Mouse (Mus musculus) heart, embryonic 13.5 days (tissue): ENCODE measurements around the gene Col4a3bp. TPM values are rescaled to one million over a fixed set of nuclear protein-coding genes. Genes with fewer than 3 reads are reported as not detected.

Experiments used
- ATAC-seq: fragments of 200-750 bp; cut with Nextera tagmentation; 2 replicates; pipeline ENCODE4 v1.8.0; 2017; ENCODE audit warnings: moderate TSS enrichment; ENCODE audit not compliant: insufficient number of reproducible peaks, low FRiP score, low TSS enrichment; ENCODE audit errors: extremely low read depth
- H3K27ac ChIP-seq: fragments of 300-500 bp; sonication (generic); replicated peaks from 2 replicates; pipeline ENCODE4 v1.5.1; 2015; ENCODE audit warnings: moderate library complexity, mild to moderate bottlenecking, inconsistent platforms
- H3K27me3 ChIP-seq: fragments of 300-500 bp; sonication (generic); replicated peaks from 2 replicates; pipeline ENCODE4 v1.6.1; 2015; ENCODE audit warnings: mild to moderate bottlenecking, inconsistent platforms
- H3K36me3 ChIP-seq: fragments of 300-500 bp; sonication (generic); 2 replicates; pipeline ENCODE4 v1.6.1; 2015; ENCODE audit warnings: mild to moderate bottlenecking, inconsistent platforms
- H3K4me1 ChIP-seq: fragments of 300-500 bp; sonication (generic); 2 replicates; pipeline ENCODE4 v1.6.1; 2015; ENCODE audit warnings: inconsistent platforms
- H3K4me2 ChIP-seq: fragments of 300-500 bp; sonication (generic); 2 replicates; pipeline ENCODE4 v1.6.1; 2015; ENCODE audit warnings: inconsistent platforms, mild to moderate bottlenecking, moderate library complexity
- H3K4me3 ChIP-seq: fragments of 300-500 bp; sonication (generic); 2 replicates; pipeline ENCODE4 v1.5.1; 2015; ENCODE audit warnings: moderate library complexity, mild to moderate bottlenecking, inconsistent platforms
- H3K9ac ChIP-seq: fragments of 300-500 bp; sonication (generic); 2 replicates; pipeline ENCODE4 v1.6.1; 2015; ENCODE audit warnings: inconsistent platforms, mild to moderate bottlenecking, moderate library complexity
- H3K9me3 ChIP-seq: fragments of 300-500 bp; sonication (generic); 2 replicates; pipeline ENCODE4 v1.6.1; 2016; ENCODE audit warnings: inconsistent platforms
- WGBS: fragments of 180-500 bp; shearing (Covaris S2); methylation state at CpG from one replicate; pipeline ENCODE4 v1.1.7; 2015; ENCODE audit warnings: mixed read lengths; 5-methylcytosine and 5-hydroxymethylcytosine counted together
- polyA plus RNA-seq: library from polyadenylated mRNA; unstranded; fragments of >200 nt; fragmentation: Nextera tagmentation; extraction: Ambion mirVana; gene quantifications from 2 replicates; pipeline ENCODE4 v1.2.1, GENCODE M21; 2015

The Col4a3bp gene
- polyA plus RNA-seq, 1 experiment from 2014 or later, result 6.9 TPM

- Histone ChIP-seq H3K27ac (no peak overlapping the region), H3K4me2 (no peak overlapping the region), H3K9ac (no peak overlapping the region), H3K4me3 (no peak overlapping the region), H3K9me3 (no peaks in the 10 kb centered on the region), H3K4me1 (peaks cover 34% of the 10 kb centered on the region), H3K27me3 (no peaks in the 10 kb centered on the region), H3K36me3 (no peaks in the 10 kb centered on the region)
- WGBS, result 73% methylated on average over 5 of the region's 6 CpGs
- no peak for ATAC-seq
These were observed 129.9 kb downstream of the Col4a3bp start for GRCm38 (mm10) chr13:96672276-96672675.

- Histone ChIP-seq H3K27ac (no peak overlapping the region), H3K27me3 (no peaks in the 10 kb centered on the region), H3K9me3 (no peaks in the 10 kb centered on the region), H3K36me3 (no peaks in the 10 kb centered on the region), H3K9ac (no peak overlapping the region), H3K4me1 (peaks cover 19% of the 10 kb centered on the region), H3K4me2 (no peak overlapping the region), H3K4me3 (no peak overlapping the region)
- ATAC-seq, result no peak
- WGBS, result 76% methylated on average over 7 of the region's 7 CpGs
These were observed 131.4 kb downstream of the Col4a3bp start for GRCm38 (mm10) chr13:96673817-96674216.

- 76% methylated on average over 6 of the region's 6 CpGs for WGBS
- Histone ChIP-seq H3K27ac (no peak overlapping the region), H3K9ac (no peak overlapping the region), H3K9me3 (no peaks in the 10 kb centered on the region), H3K4me3 (no peak overlapping the region), H3K4me1 (peaks cover 6% of the 10 kb centered on the region), H3K36me3 (no peaks in the 10 kb centered on the region), H3K4me2 (no peak overlapping the region), H3K27me3 (no peaks in the 10 kb centered on the region)
- ATAC-seq, result no peak
These were observed 133.3 kb downstream of the Col4a3bp start for GRCm38 (mm10) chr13:96675756-96676155.

- Histone ChIP-seq H3K27ac (no peak overlapping the region), H3K36me3 (no peaks in the 10 kb centered on the region)
- 56% methylated on average over 1 of the region's 1 CpGs for WGBS
These were observed 134.7 kb downstream of the Col4a3bp start for GRCm38 (mm10) chr13:96677071-96677470.

GRCm38 (mm10) chr13:96678616-96679015, 136.2 kb downstream of the Col4a3bp start:
- WGBS, result 68% methylated on average over 6 of the region's 6 CpGs
- H3K4me2 ChIP-seq, result no peak overlapping the region
- no peaks in the 10 kb centered on the region for H3K4me1 ChIP-seq
- no peaks in the 10 kb centered on the region for H3K9me3 ChIP-seq
- no peak overlapping the region for H3K27ac ChIP-seq
- ATAC-seq, result no peak
- no peak overlapping the region for H3K4me3 ChIP-seq
- no peak overlapping the region for H3K9ac ChIP-seq
- no peaks in the 10 kb centered on the region for H3K27me3 ChIP-seq
- H3K36me3 ChIP-seq, result no peaks in the 10 kb centered on the region

More at GRCm38 (mm10) chr13:96677071-96677470, 134.7 kb downstream of the Col4a3bp start:
- H3K4me3 ChIP-seq, result no peak overlapping the region
- H3K4me1 ChIP-seq, result no peaks in the 10 kb centered on the region
- H3K27me3 ChIP-seq, result no peaks in the 10 kb centered on the region
- ATAC-seq, result no peak
- no peak overlapping the region for H3K4me2 ChIP-seq
- H3K9ac ChIP-seq, result no peak overlapping the region
- no peaks in the 10 kb centered on the region for H3K9me3 ChIP-seq

GRCm38 (mm10) chr13:96680163-96681087, 138.0 kb downstream of the Col4a3bp start:
- no peaks in the 10 kb centered on the region for H3K9me3 ChIP-seq
- no peak overlapping the region for H3K4me3 ChIP-seq
- no peaks in the 10 kb centered on the region for H3K27me3 ChIP-seq
- H3K36me3 ChIP-seq, result no peaks in the 10 kb centered on the region
- ATAC-seq, result no peak
- 64% methylated on average over 9 of the region's 9 CpGs for WGBS
- H3K9ac ChIP-seq, result no peak overlapping the region
- H3K27ac ChIP-seq, result no peak overlapping the region
- no peak overlapping the region for H3K4me2 ChIP-seq
- peaks cover 6% of the 10 kb centered on the region; the same call in 1 of the 2 replicates for H3K4me1 ChIP-seq

- Histone ChIP-seq H3K9me3 (no peaks in the 10 kb centered on the region), H3K27ac (no peak overlapping the region)
- no peak for ATAC-seq
These were observed 138.7 kb downstream of the Col4a3bp start for GRCm38 (mm10) chr13:96681088-96681620.

GRCm38 (mm10) chr13:96684779-96685178, 142.4 kb downstream of the Col4a3bp start:
- Histone ChIP-seq H3K9me3 (no peaks in the 10 kb centered on the region), H3K4me2 (peak overlapping the region; percentile 15; the same call in 1 of the 2 replicates), H3K4me3 (no peak overlapping the region), H3K4me1 (peaks cover 6% of the 10 kb centered on the region; the same call in 1 of the 2 replicates), H3K36me3 (no peaks in the 10 kb centered on the region), H3K27me3 (no peaks in the 10 kb centered on the region), H3K27ac (no peak overlapping the region), H3K9ac (no peak overlapping the region)
- ATAC-seq, result no peak
- 56% methylated on average over 5 of the region's 5 CpGs for WGBS

More at GRCm38 (mm10) chr13:96681088-96681620, 138.7 kb downstream of the Col4a3bp start:
- Histone ChIP-seq H3K4me2 (no peak overlapping the region), H3K27me3 (no peaks in the 10 kb centered on the region), H3K36me3 (no peaks in the 10 kb centered on the region), H3K4me3 (no peak overlapping the region), H3K4me1 (peaks cover 6% of the 10 kb centered on the region; the same call in 1 of the 2 replicates), H3K9ac (no peak overlapping the region)

GRCm38 (mm10) chr13:96687261-96687660, 144.8 kb downstream of the Col4a3bp start:
- H3K27me3 ChIP-seq, result no peaks in the 10 kb centered on the region
- H3K27ac ChIP-seq, result no peak overlapping the region
- no peak overlapping the region for H3K9ac ChIP-seq
- ATAC-seq, result no peak
- no peaks in the 10 kb centered on the region for H3K9me3 ChIP-seq
- 79% methylated on average over 9 of the region's 9 CpGs for WGBS
- peaks cover 6% of the 10 kb centered on the region; the same call in 1 of the 2 replicates for H3K4me1 ChIP-seq
- no peak overlapping the region for H3K4me3 ChIP-seq
- no peak overlapping the region for H3K4me2 ChIP-seq
- no peaks in the 10 kb centered on the region for H3K36me3 ChIP-seq
